Mouse (Mus musculus): ENCODE measurements around the gene Zbed4. TPM values are rescaled to one million over a fixed set of nuclear protein-coding genes. Genes with fewer than 3 reads are reported as not detected.

Zbed4 gene
- 1.1 and 1.5 TPM in 2 replicates for polyA plus RNA-seq (2012; rRNA removed)

GRCm38 (mm10) chr15:88751564-88752402, at the start of gene Zbed4:
TSS of gene Zbed4 (plus strand) at chr15:88751660.

GRCm38 (mm10) chr15:88733834-88734571, 17.5 kb upstream of the Zbed4 start, which contains the start of gene Brd1:
TSS of gene Brd1 (minus strand) at chr15:88734233.

GRCm38 (mm10) chr15:88819026-88819905, 67.8 kb downstream of the Zbed4 start, which contains the start of the genes Alg12 and Creld2:
TSS of gene Alg12 (minus strand) at chr15:88819318.
TSS of gene Creld2 (plus strand) at chr15:88819646.

Other genes with a start within 250 kb of the Zbed4 start
- not detected in 2 replicates for gene Zdhhc25, start 151.4 kb upstream of the Zbed4 start, polyA plus RNA-seq (2012; rRNA removed)
- gene Brd1, start 17.4 kb upstream of the Zbed4 start, polyA plus RNA-seq (2012; rRNA removed), result 3.2 and 3.6 TPM in 2 replicates
- gene Alg12, start 67.7 kb downstream of the Zbed4 start, polyA plus RNA-seq (2012; rRNA removed), result 10.3 and 11.3 TPM in 2 replicates
- gene Creld2, start 68.0 kb downstream of the Zbed4 start, polyA plus RNA-seq (2012; rRNA removed), result 15.7 and 30.6 TPM in 2 replicates
- gene Pim3, start 110.5 kb downstream of the Zbed4 start, polyA plus RNA-seq (2012; rRNA removed), result 35.9 and 61.8 TPM in 2 replicates
- gene Ttll8, start 202.8 kb downstream of the Zbed4 start, polyA plus RNA-seq (2012; rRNA removed), result not detected in 2 replicates
- not detected in 2 replicates for gene Mlc1, start 227.3 kb downstream of the Zbed4 start, polyA plus RNA-seq (2012; rRNA removed)
- gene Mov10l1, start 231.2 kb downstream of the Zbed4 start, polyA plus RNA-seq (2012; rRNA removed), result not detected in 2 replicates